ENCODE assay signal across 15 mouse cellular contexts in the genomic region with DNA sequence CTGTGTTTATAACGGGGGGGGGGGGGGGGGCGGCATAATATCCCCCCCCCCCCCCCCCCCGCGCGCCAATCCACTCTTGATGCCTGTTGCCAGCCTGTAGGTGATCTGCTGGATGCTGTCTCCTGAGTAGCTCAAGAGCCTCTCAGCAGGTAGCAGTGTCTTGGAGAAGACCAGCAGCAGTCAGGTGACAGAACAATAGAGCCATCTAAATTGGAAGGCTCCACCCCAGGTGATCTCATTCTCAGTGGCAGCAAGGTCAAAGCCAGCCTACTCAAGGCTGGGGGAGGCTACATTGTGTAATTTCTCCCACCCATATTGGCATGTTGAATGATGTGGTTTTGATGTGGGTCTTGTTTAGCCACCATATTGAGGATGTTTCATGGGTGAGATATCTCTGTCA.
"Had no signal": no experiment of that assay in that cellular context is flagged by ENCODE, and none has a peak within 500 bp of the region (broad histone marks: within the 10 kb centered on the region; RNA-seq: fewer than 3 reads in every experiment).

No protein-coding gene starts in this region.

- H3K4me2 ChIP-seq: neural tube, embryonic 15.5 days; stomach, embryonic 15.5 days had no signal

- H3K27me3 ChIP-seq: neural tube, embryonic 15.5 days; stomach, embryonic 15.5 days had no signal

- H3K36me3 ChIP-seq: neural tube, embryonic 15.5 days; stomach, embryonic 15.5 days had no signal

- H3K4me1 ChIP-seq: neural tube, embryonic 15.5 days; stomach, embryonic 15.5 days had no signal

- H3K9ac ChIP-seq: neural tube, embryonic 15.5 days; stomach, embryonic 15.5 days had no signal

- H3K27ac ChIP-seq: neural tube, embryonic 15.5 days; stomach, embryonic 15.5 days; stomach, postnatal 0 days had no signal

- H3K9me3 ChIP-seq: neural tube, embryonic 15.5 days; stomach, embryonic 15.5 days had no signal

- DNase-seq: retina, postnatal 1 day; right cerebral cortex, adult 18-20 months; right cerebral cortex, postnatal 14 days; right cerebral cortex, postnatal 25 days; right cerebral cortex, postnatal 4 days; spleen, adult 18-20 months; thymus, adult 18-20 months; thymus, adult 2 months; thymus, postnatal 14 days; thymus, postnatal 25 days; thymus, postnatal 36 days; thymus, postnatal 4 days had no signal

- H3K4me3 ChIP-seq: neural tube, embryonic 15.5 days; stomach, embryonic 15.5 days had no signal
